Mouse (Mus musculus): Measurements from ENCODE around the gene Foxs1. TPM values are rescaled to one million over a fixed set of nuclear protein-coding genes. Genes with fewer than 3 reads are reported as not detected.

Gene Foxs1
- polyA plus RNA-seq, 1 experiment from 2014 or later: 3.2 TPM

- Histone ChIP-seq H3K4me1 (peaks cover 5% of the 10 kb centered on the region), H3K27ac (replicated peaks) (no peak overlapping the region), H3K9me3 (no peaks in the 10 kb centered on the region), H3K4me3 (no peak overlapping the region), H3K36me3 (no peaks in the 10 kb centered on the region), H3K27me3 (no peaks in the 10 kb centered on the region), H3K9ac (replicated peaks) (no peak overlapping the region), H3K4me2 (replicated peaks) (no peak overlapping the region)
- 84% methylated on average over 9 of the region's 9 CpGs for WGBS
- no peak for ATAC-seq (replicated peaks)
Measured at GRCm38 (mm10) chr2:152926896-152927295, 6.1 kb downstream of the Foxs1 start.

- H3K4me2 ChIP-seq (replicated peaks): no peak overlapping the region
- H3K27ac ChIP-seq (replicated peaks): no peak overlapping the region
- H3K4me1 ChIP-seq: peaks cover 5% of the 10 kb centered on the region
- no peaks in the 10 kb centered on the region for H3K27me3 ChIP-seq
- no peaks in the 10 kb centered on the region for H3K9me3 ChIP-seq
- H3K36me3 ChIP-seq: no peaks in the 10 kb centered on the region
- ATAC-seq (replicated peaks): no peak
- no peak overlapping the region for H3K9ac ChIP-seq (replicated peaks)
- WGBS: 75% methylated on average over 11 of the region's 11 CpGs
- no peak overlapping the region for H3K4me3 ChIP-seq
Measured at GRCm38 (mm10) chr2:152925189-152925872, 7.7 kb downstream of the Foxs1 start.

GRCm38 (mm10) chr2:152924543-152924942 lies 8.5 kb downstream of the Foxs1 start:
- no peak for ATAC-seq (replicated peaks)
- H3K9ac ChIP-seq (replicated peaks): no peak overlapping the region
- no peak overlapping the region for H3K4me3 ChIP-seq
- no peak overlapping the region for H3K27ac ChIP-seq (replicated peaks)
- H3K27me3 ChIP-seq: no peaks in the 10 kb centered on the region
- no peaks in the 10 kb centered on the region for H3K9me3 ChIP-seq
- no peak overlapping the region for H3K4me2 ChIP-seq (replicated peaks)
- no peaks in the 10 kb centered on the region for H3K36me3 ChIP-seq
- peaks cover 5% of the 10 kb centered on the region for H3K4me1 ChIP-seq
- WGBS: 95% methylated on average over 5 of the region's 5 CpGs

GRCm38 (mm10) chr2:152924128-152924527 lies 8.9 kb downstream of the Foxs1 start:
- Histone ChIP-seq H3K4me1 (peaks cover 5% of the 10 kb centered on the region), H3K4me3 (no peak overlapping the region), H3K27me3 (no peaks in the 10 kb centered on the region), H3K27ac (replicated peaks) (no peak overlapping the region), H3K9me3 (no peaks in the 10 kb centered on the region), H3K36me3 (no peaks in the 10 kb centered on the region), H3K9ac (replicated peaks) (no peak overlapping the region), H3K4me2 (replicated peaks) (no peak overlapping the region)
- no peak for ATAC-seq (replicated peaks)
- WGBS: 74% methylated on average over 7 of the region's 8 CpGs

- H3K4me1 ChIP-seq: peaks cover 5% of the 10 kb centered on the region
- no peak for ATAC-seq (replicated peaks)
- no peak overlapping the region for H3K9ac ChIP-seq (replicated peaks)
- H3K9me3 ChIP-seq: no peaks in the 10 kb centered on the region
- no peak overlapping the region for H3K4me2 ChIP-seq (replicated peaks)
- H3K36me3 ChIP-seq: no peaks in the 10 kb centered on the region
- H3K4me3 ChIP-seq: no peak overlapping the region
- H3K27ac ChIP-seq (replicated peaks): no peak overlapping the region
- 62% methylated on average over 3 of the region's 3 CpGs for WGBS
- no peaks in the 10 kb centered on the region for H3K27me3 ChIP-seq
Measured at GRCm38 (mm10) chr2:152923621-152924020, 9.4 kb downstream of the Foxs1 start.

- no peaks in the 10 kb centered on the region for H3K36me3 ChIP-seq
- WGBS: 40% methylated on average over 7 of the region's 7 CpGs
- H3K9me3 ChIP-seq: no peaks in the 10 kb centered on the region
- no peak overlapping the region for H3K27ac ChIP-seq (replicated peaks)
- no peak overlapping the region for H3K9ac ChIP-seq (replicated peaks)
- no peak overlapping the region for H3K4me2 ChIP-seq (replicated peaks)
- no peak for ATAC-seq (replicated peaks)
- H3K4me3 ChIP-seq: no peak overlapping the region
- no peaks in the 10 kb centered on the region for H3K27me3 ChIP-seq
- peaks cover 5% of the 10 kb centered on the region for H3K4me1 ChIP-seq
Measured at GRCm38 (mm10) chr2:152922376-152922775, 10.6 kb downstream of the Foxs1 start.

GRCm38 (mm10) chr2:152917671-152918070 lies 15.3 kb downstream of the Foxs1 start:
- 60% methylated on average over 9 of the region's 9 CpGs for WGBS

GRCm38 (mm10) chr2:152916111-152916510 lies 16.9 kb downstream of the Foxs1 start:
- Histone ChIP-seq H3K9ac (replicated peaks) (no peak overlapping the region), H3K9me3 (no peaks in the 10 kb centered on the region), H3K36me3 (no peaks in the 10 kb centered on the region), H3K27ac (replicated peaks) (no peak overlapping the region), H3K4me2 (replicated peaks) (no peak overlapping the region), H3K4me1 (0 out of 2 replicates have a peak, but pooled peaks cover 5% of the 10 kb centered on the region), H3K4me3 (no peak overlapping the region), H3K27me3 (peaks cover 25% of the 10 kb centered on the region)
- 61% methylated on average over 5 of the region's 5 CpGs for WGBS
- no peak for ATAC-seq (replicated peaks)

More at GRCm38 (mm10) chr2:152917671-152918070, 15.3 kb downstream of the Foxs1 start:
- no peak overlapping the region for H3K9ac ChIP-seq (replicated peaks)
- ATAC-seq (replicated peaks): no peak
- no peak overlapping the region for H3K27ac ChIP-seq (replicated peaks)
- no peak overlapping the region for H3K4me2 ChIP-seq (replicated peaks)
- H3K4me1 ChIP-seq: 0 out of 2 replicates have a peak, but pooled peaks cover 5% of the 10 kb centered on the region
- H3K27me3 ChIP-seq: peaks cover 13% of the 10 kb centered on the region
- no peaks in the 10 kb centered on the region for H3K9me3 ChIP-seq
- H3K4me3 ChIP-seq: no peak overlapping the region
- H3K36me3 ChIP-seq: no peaks in the 10 kb centered on the region

- peaks cover 25% of the 10 kb centered on the region for H3K27me3 ChIP-seq
- no peaks in the 10 kb centered on the region for H3K36me3 ChIP-seq
- H3K4me1 ChIP-seq: 0 out of 2 replicates have a peak, but pooled peaks cover 5% of the 10 kb centered on the region
- WGBS: 74% methylated on average over 4 of the region's 4 CpGs
- H3K4me3 ChIP-seq: no peak overlapping the region
- H3K4me2 ChIP-seq (replicated peaks): no peak overlapping the region
- ATAC-seq (replicated peaks): no peak
- H3K9ac ChIP-seq (replicated peaks): no peak overlapping the region
- no peaks in the 10 kb centered on the region for H3K9me3 ChIP-seq
- H3K27ac ChIP-seq (replicated peaks): no peak overlapping the region
Measured at GRCm38 (mm10) chr2:152915453-152915852, 17.6 kb downstream of the Foxs1 start.

- Histone ChIP-seq H3K27ac (replicated peaks) (no peak overlapping the region), H3K4me3 (peak overlapping the region; percentile 15; the same call in 1 of the 2 replicates), H3K4me1 (0 out of 2 replicates have a peak, but pooled peaks cover 5% of the 10 kb centered on the region), H3K36me3 (no peaks in the 10 kb centered on the region), H3K9me3 (no peaks in the 10 kb centered on the region), H3K4me2 (replicated peaks) (peak overlapping the region; percentile 31), H3K9ac (replicated peaks) (no peak overlapping the region), H3K27me3 (peaks cover 25% of the 10 kb centered on the region)
- WGBS: 3% methylated on average over 18 of the region's 18 CpGs
- peak; percentile 81 for ATAC-seq (replicated peaks)
Measured at GRCm38 (mm10) chr2:152914310-152915120, 18.5 kb downstream of the Foxs1 start.

- Histone ChIP-seq H3K9me3 (no peaks in the 10 kb centered on the region), H3K4me2 (replicated peaks) (no peak overlapping the region), H3K27me3 (peaks cover 25% of the 10 kb centered on the region), H3K4me1 (0 out of 2 replicates have a peak, but pooled peaks cover 5% of the 10 kb centered on the region), H3K27ac (replicated peaks) (no peak overlapping the region), H3K36me3 (no peaks in the 10 kb centered on the region), H3K9ac (replicated peaks) (no peak overlapping the region), H3K4me3 (no peak overlapping the region)
- ATAC-seq (replicated peaks): no peak
- WGBS: 29% methylated on average over 7 of the region's 7 CpGs
Measured at GRCm38 (mm10) chr2:152913471-152913870, 19.5 kb downstream of the Foxs1 start.

GRCm38 (mm10) chr2:152911432-152911831 lies 21.6 kb downstream of the Foxs1 start:
- Histone ChIP-seq H3K9me3 (no peaks in the 10 kb centered on the region), H3K27ac (replicated peaks) (no peak overlapping the region), H3K27me3 (peaks cover 25% of the 10 kb centered on the region), H3K9ac (replicated peaks) (no peak overlapping the region), H3K4me2 (replicated peaks) (no peak overlapping the region), H3K4me1 (peaks cover 18% of the 10 kb centered on the region), H3K4me3 (no peak overlapping the region), H3K36me3 (no peaks in the 10 kb centered on the region)
- 36% methylated on average over 6 of the region's 6 CpGs for WGBS
- ATAC-seq (replicated peaks): no peak

All from forebrain, embryonic 15.5 days (tissue).